Mouse (Mus musculus) midbrain, embryonic 12.5 days (tissue): Measurements from ENCODE around the gene Dleu7. TPM values are rescaled to one million over a fixed set of nuclear protein-coding genes. Genes with fewer than 3 reads are reported as not detected.

Experiments used
- ATAC-seq: fragments of 200-750 bp; cut with Nextera tagmentation; 2 replicates; pipeline ENCODE4 v1.8.0; 2017; ENCODE audit warnings: low read depth, moderate TSS enrichment, moderate library complexity; ENCODE audit not compliant: low FRiP score
- H3K27ac ChIP-seq: fragments of 300-500 bp; sonication (generic); replicated peaks from 2 replicates; pipeline ENCODE4 v1.5.1; 2016; ENCODE audit warnings: mild to moderate bottlenecking
- H3K27me3 ChIP-seq: fragments of 300-500 bp; sonication (generic); 2 replicates; pipeline ENCODE4 v1.6.1; 2016; ENCODE audit warnings: mild to moderate bottlenecking
- H3K36me3 ChIP-seq: fragments of 300-500 bp; sonication (generic); 2 replicates; pipeline ENCODE4 v1.6.1; 2016
- H3K4me1 ChIP-seq: fragments of 300-500 bp; sonication (generic); 2 replicates; pipeline ENCODE4 v1.6.1; 2016
- H3K4me2 ChIP-seq: fragments of 300-500 bp; sonication (generic); replicated peaks from 2 replicates; pipeline ENCODE4 v1.6.1; 2016; ENCODE audit warnings: mild to moderate bottlenecking, moderate library complexity
- H3K4me3 ChIP-seq: fragments of 300-500 bp; sonication (generic); 2 replicates; pipeline ENCODE4 v1.5.1; 2016; ENCODE audit warnings: mild to moderate bottlenecking
- H3K9ac ChIP-seq: fragments of 300-500 bp; sonication (generic); replicated peaks from 2 replicates; pipeline ENCODE4 v1.6.1; 2016; ENCODE audit warnings: mild to moderate bottlenecking, moderate library complexity
- H3K9me3 ChIP-seq: fragments of 300-500 bp; sonication (generic); 2 replicates; pipeline ENCODE4 v1.6.1; 2016; ENCODE audit warnings: mild to moderate bottlenecking
- WGBS: fragments of 180-500 bp; shearing (Covaris S2); methylation state at CpG from one replicate; pipeline ENCODE4 v1.1.7; 2016; 5-methylcytosine and 5-hydroxymethylcytosine counted together
- polyA plus RNA-seq: library from polyadenylated mRNA; unstranded; fragments of >200 nt; fragmentation: Nextera tagmentation; extraction: Ambion mirVana; gene quantifications from 2 replicates; pipeline ENCODE4 v1.2.1, GENCODE M21; 2016

Gene Dleu7
- polyA plus RNA-seq, 1 experiment from 2014 or later = 5.1 TPM

- peaks cover 12% of the 10 kb centered on the region for H3K4me1 ChIP-seq
- no peak overlapping the region for H3K4me3 ChIP-seq
- no peaks in the 10 kb centered on the region for H3K36me3 ChIP-seq
- no peak overlapping the region for H3K27ac ChIP-seq
- H3K4me2 ChIP-seq = no peak overlapping the region
- no peak overlapping the region for H3K9ac ChIP-seq
- H3K27me3 ChIP-seq = peaks cover 4% of the 10 kb centered on the region; the same call in 1 of the 2 replicates
- ATAC-seq = no peak
- no peaks in the 10 kb centered on the region for H3K9me3 ChIP-seq
- 92% methylated on average over 5 of the region's 5 CpGs for WGBS
These were observed 30.6 kb upstream of the Dleu7 start for GRCm38 (mm10) chr14:62323457-62323856.

- Histone ChIP-seq H3K27me3 (peaks cover 4% of the 10 kb centered on the region; the same call in 1 of the 2 replicates), H3K9me3 (no peaks in the 10 kb centered on the region), H3K9ac (no peak overlapping the region), H3K4me3 (no peak overlapping the region), H3K4me1 (peaks cover 12% of the 10 kb centered on the region), H3K27ac (no peak overlapping the region), H3K36me3 (no peaks in the 10 kb centered on the region), H3K4me2 (no peak overlapping the region)
- ATAC-seq = no peak
- 31% methylated on average over 6 of the region's 6 CpGs for WGBS
These were observed 29.9 kb upstream of the Dleu7 start for GRCm38 (mm10) chr14:62322581-62323344.

GRCm38 (mm10) chr14:62311672-62312071 is 18.8 kb upstream of the Dleu7 start:
- no peak overlapping the region for H3K27ac ChIP-seq
- H3K4me3 ChIP-seq = no peak overlapping the region
- WGBS = 97% methylated on average over 1 of the region's 1 CpGs
- no peak overlapping the region for H3K4me2 ChIP-seq
- no peak for ATAC-seq
- no peaks in the 10 kb centered on the region for H3K36me3 ChIP-seq
- H3K9ac ChIP-seq = no peak overlapping the region
- H3K4me1 ChIP-seq = peaks cover 5% of the 10 kb centered on the region; the same call in 1 of the 2 replicates
- no peaks in the 10 kb centered on the region for H3K9me3 ChIP-seq
- no peaks in the 10 kb centered on the region for H3K27me3 ChIP-seq

DNA sequence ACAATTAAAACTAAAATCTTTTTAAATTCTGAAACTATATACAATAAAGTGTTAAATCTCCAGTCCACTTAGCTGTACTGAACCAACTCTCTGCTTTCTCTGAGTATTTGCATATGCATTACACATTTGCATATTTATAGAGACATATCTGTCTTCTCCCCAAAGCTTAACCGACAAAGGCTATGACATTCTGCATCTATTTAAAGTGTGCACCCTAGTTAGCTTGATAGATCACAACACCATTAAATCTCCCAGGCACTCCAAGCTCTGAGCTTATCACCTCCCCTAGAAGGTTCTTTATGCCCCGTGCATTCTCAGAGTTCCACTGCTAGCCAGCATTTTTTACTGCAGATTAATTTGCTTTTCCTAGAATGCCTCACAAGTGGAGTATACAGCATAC is 16.2 kb upstream of the Dleu7 start:
- no peak for ATAC-seq
- Histone ChIP-seq H3K9me3 (no peaks in the 10 kb centered on the region), H3K36me3 (no peaks in the 10 kb centered on the region), H3K9ac (no peak overlapping the region), H3K4me1 (peaks cover 5% of the 10 kb centered on the region; the same call in 1 of the 2 replicates), H3K27me3 (no peaks in the 10 kb centered on the region), H3K4me2 (no peak overlapping the region), H3K27ac (no peak overlapping the region), H3K4me3 (no peak overlapping the region)
- WGBS = 43% methylated on average over 2 of the region's 2 CpGs

- no peak for ATAC-seq
- Histone ChIP-seq H3K9ac (no peak overlapping the region), H3K27ac (no peak overlapping the region), H3K4me3 (no peak overlapping the region), H3K4me1 (peaks cover 5% of the 10 kb centered on the region; the same call in 1 of the 2 replicates), H3K36me3 (no peaks in the 10 kb centered on the region), H3K4me2 (no peak overlapping the region), H3K9me3 (no peaks in the 10 kb centered on the region), H3K27me3 (no peaks in the 10 kb centered on the region)
- 96% methylated on average over 1 of the region's 1 CpGs for WGBS
These were observed 14.7 kb upstream of the Dleu7 start for GRCm38 (mm10) chr14:62307555-62307954.

- no peak overlapping the region for H3K27ac ChIP-seq
- no peak overlapping the region for H3K4me3 ChIP-seq
- no peak overlapping the region for H3K4me2 ChIP-seq
- no peaks in the 10 kb centered on the region for H3K27me3 ChIP-seq
- WGBS = 84% methylated on average over 3 of the region's 3 CpGs
- H3K9me3 ChIP-seq = no peaks in the 10 kb centered on the region
- no peak for ATAC-seq
- no peaks in the 10 kb centered on the region for H3K36me3 ChIP-seq
- H3K4me1 ChIP-seq = no peaks in the 10 kb centered on the region
- no peak overlapping the region for H3K9ac ChIP-seq
These were observed 7.2 kb upstream of the Dleu7 start for GRCm38 (mm10) chr14:62300031-62300430.

- Histone ChIP-seq H3K27me3 (no peaks in the 10 kb centered on the region; the same call in 1 of the 2 replicates), H3K9me3 (no peaks in the 10 kb centered on the region), H3K4me1 (no peaks in the 10 kb centered on the region), H3K36me3 (no peaks in the 10 kb centered on the region), H3K4me3 (no peak overlapping the region), H3K9ac (no peak overlapping the region), H3K4me2 (no peak overlapping the region), H3K27ac (no peak overlapping the region)
- ATAC-seq = no peak
- WGBS = 85% methylated on average over 1 of the region's 1 CpGs
These were observed 6.0 kb upstream of the Dleu7 start for GRCm38 (mm10) chr14:62298808-62299207.

DNA sequence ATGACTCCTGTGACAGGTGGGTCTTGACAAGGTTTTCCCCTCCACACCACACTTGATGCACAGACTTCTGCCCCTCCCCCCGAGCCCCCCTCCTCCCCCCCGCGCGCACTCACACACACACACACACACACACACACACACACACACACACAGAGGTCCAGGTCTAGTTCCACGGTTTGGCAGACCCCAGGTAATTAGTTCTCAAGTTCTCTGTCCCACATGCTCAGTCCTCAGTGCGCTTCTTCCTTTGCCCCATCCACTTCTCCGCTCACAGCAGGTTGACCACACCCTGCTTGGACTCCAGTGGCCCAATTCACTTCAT is 720 bp downstream of the Dleu7 start:
- ATAC-seq = peak; percentile 30; the same call in 1 of the 2 replicates

GRCm38 (mm10) chr14:62291406-62291987 is 1.4 kb downstream of the Dleu7 start:
- Histone ChIP-seq H3K4me2 (no peak overlapping the region), H3K4me3 (no peak overlapping the region), H3K9ac (no peak overlapping the region), H3K4me1 (peaks cover 15% of the 10 kb centered on the region), H3K27me3 (peaks cover 11% of the 10 kb centered on the region), H3K9me3 (no peaks in the 10 kb centered on the region), H3K27ac (no peak overlapping the region), H3K36me3 (no peaks in the 10 kb centered on the region)
- ATAC-seq = no peak
- WGBS = 95% methylated on average over 1 of the region's 1 CpGs

More for the DNA sequence above, 720 bp downstream of the Dleu7 start:
- no peak overlapping the region for H3K27ac ChIP-seq
- peaks cover 11% of the 10 kb centered on the region for H3K27me3 ChIP-seq
- H3K9ac ChIP-seq = peak overlapping the region; percentile 62
- H3K9me3 ChIP-seq = no peaks in the 10 kb centered on the region
- 32% methylated on average over 3 of the region's 7 CpGs for WGBS
- peak overlapping the region; percentile 57 for H3K4me3 ChIP-seq
- peak overlapping the region; percentile 99 for H3K4me2 ChIP-seq
- peaks cover 15% of the 10 kb centered on the region for H3K4me1 ChIP-seq
- H3K36me3 ChIP-seq = no peaks in the 10 kb centered on the region

- H3K36me3 ChIP-seq = no peaks in the 10 kb centered on the region
- no peak overlapping the region for H3K4me2 ChIP-seq
- no peak for ATAC-seq
- peaks cover 11% of the 10 kb centered on the region for H3K27me3 ChIP-seq
- peaks cover 15% of the 10 kb centered on the region for H3K4me1 ChIP-seq
- H3K9me3 ChIP-seq = no peaks in the 10 kb centered on the region
- H3K9ac ChIP-seq = no peak overlapping the region
- 93% methylated on average over 3 of the region's 3 CpGs for WGBS
- no peak overlapping the region for H3K27ac ChIP-seq
- no peak overlapping the region for H3K4me3 ChIP-seq
These were observed 4.1 kb downstream of the Dleu7 start for GRCm38 (mm10) chr14:62288731-62289130.

- H3K4me2 ChIP-seq = no peak overlapping the region
- 75% methylated on average over 2 of the region's 2 CpGs for WGBS
- H3K4me3 ChIP-seq = no peak overlapping the region
- no peak overlapping the region for H3K9ac ChIP-seq
- H3K27me3 ChIP-seq = no peaks in the 10 kb centered on the region
- ATAC-seq = no peak
- no peak overlapping the region for H3K27ac ChIP-seq
- no peaks in the 10 kb centered on the region for H3K4me1 ChIP-seq
- no peaks in the 10 kb centered on the region for H3K36me3 ChIP-seq
- H3K9me3 ChIP-seq = no peaks in the 10 kb centered on the region
These were observed 9.9 kb downstream of the Dleu7 start for GRCm38 (mm10) chr14:62282974-62283373.

GRCm38 (mm10) chr14:62273604-62274003 is 19.2 kb downstream of the Dleu7 start:
- Histone ChIP-seq H3K27ac (no peak overlapping the region), H3K4me1 (no peaks in the 10 kb centered on the region), H3K36me3 (no peaks in the 10 kb centered on the region), H3K4me3 (no peak overlapping the region), H3K4me2 (no peak overlapping the region), H3K9ac (no peak overlapping the region), H3K27me3 (no peaks in the 10 kb centered on the region), H3K9me3 (no peaks in the 10 kb centered on the region)
- ATAC-seq = no peak
- WGBS = 94% methylated on average over 3 of the region's 3 CpGs
